Mouse (Mus musculus): ENCODE measurements around the gene Dhcr7. TPM values are rescaled to one million over a fixed set of nuclear protein-coding genes. Genes with fewer than 3 reads are reported as not detected.

Gene Dhcr7
- polyA plus RNA-seq, 1 experiment from 2014 or later, result 107 TPM

- Histone ChIP-seq H3K27me3 (ENCODE audit: low read depth, poor library complexity, severe bottlenecking) (no peaks in the 10 kb centered on the region), H3K4me3 (no peak overlapping the region), H3K36me3 (peaks cover 92% of the 10 kb centered on the region), H3K27ac (replicated peaks) (no peak overlapping the region), H3K4me1 (peaks cover 6% of the 10 kb centered on the region; the same call in 1 of the 2 replicates), H3K9me3 (replicated peaks) (no peaks in the 10 kb centered on the region)
- 92% methylated on average over 5 of the region's 5 CpGs for WGBS
- DNase-seq (ENCODE audit: low spot score), result no peak
These were observed 17.2 kb downstream of the Dhcr7 start for GRCm38 (mm10) chr7:143840121-143840520.

GRCm38 (mm10) chr7:143841301-143841700 is 18.4 kb downstream of the Dhcr7 start:
- Histone ChIP-seq H3K4me1 (no peaks in the 10 kb centered on the region), H3K9me3 (replicated peaks) (no peaks in the 10 kb centered on the region), H3K36me3 (peaks cover 100% of the 10 kb centered on the region), H3K4me3 (no peak overlapping the region), H3K27me3 (ENCODE audit: low read depth, poor library complexity, severe bottlenecking) (no peaks in the 10 kb centered on the region), H3K27ac (replicated peaks) (no peak overlapping the region)
- no peak for DNase-seq (ENCODE audit: low spot score)
- WGBS, result 94% methylated on average over 8 of the region's 8 CpGs

GRCm38 (mm10) chr7:143848127-143848767 is 25.3 kb downstream of the Dhcr7 start:
- 94% methylated on average over 5 of the region's 5 CpGs for WGBS
- H3K36me3 ChIP-seq, result peaks cover 60% of the 10 kb centered on the region
- H3K27me3 ChIP-seq (ENCODE audit: low read depth, poor library complexity, severe bottlenecking), result no peaks in the 10 kb centered on the region

GRCm38 (mm10) chr7:143848768-143849482 is 26.0 kb downstream of the Dhcr7 start:
- Histone ChIP-seq H3K27ac (replicated peaks) (no peak overlapping the region), H3K27me3 (ENCODE audit: low read depth, poor library complexity, severe bottlenecking) (no peaks in the 10 kb centered on the region), H3K4me1 (no peaks in the 10 kb centered on the region), H3K4me3 (no peak overlapping the region), H3K9me3 (replicated peaks) (no peaks in the 10 kb centered on the region), H3K36me3 (peaks cover 53% of the 10 kb centered on the region)
- DNase-seq (ENCODE audit: low spot score), result no peak
- WGBS, result 91% methylated on average over 8 of the region's 8 CpGs

More at GRCm38 (mm10) chr7:143848127-143848767, 25.3 kb downstream of the Dhcr7 start:
- Histone ChIP-seq H3K4me1 (no peaks in the 10 kb centered on the region), H3K27ac (replicated peaks) (no peak overlapping the region), H3K4me3 (no peak overlapping the region), H3K9me3 (replicated peaks) (no peaks in the 10 kb centered on the region)
- no peak for DNase-seq (ENCODE audit: low spot score)

GRCm38 (mm10) chr7:143866538-143866937 is 43.6 kb downstream of the Dhcr7 start, which contains the start of gene Gm498:
TSS of gene Gm498 (plus strand) at chr7:143866838.
- Histone ChIP-seq H3K27ac (replicated peaks) (no peak within 1 kb of the TSS), H3K4me3 (no peak within 1 kb of the TSS), H3K9me3 (replicated peaks) (no peaks in the 10 kb centered on the region), H3K27me3 (ENCODE audit: low read depth, poor library complexity, severe bottlenecking) (no peaks in the 10 kb centered on the region), H3K36me3 (no peaks in the 10 kb centered on the region), H3K4me1 (no peaks in the 10 kb centered on the region)
- WGBS, result 90% methylated on average over 2 of the region's 2 CpGs
- DNase-seq (ENCODE audit: low spot score), result no peak

GRCm38 (mm10) chr7:143868874-143869273 is 45.9 kb downstream of the Dhcr7 start:
- H3K27ac ChIP-seq (replicated peaks), result no peak overlapping the region
- DNase-seq (ENCODE audit: low spot score), result no peak
- H3K4me3 ChIP-seq, result no peak overlapping the region
- no peaks in the 10 kb centered on the region for H3K4me1 ChIP-seq
- H3K9me3 ChIP-seq (replicated peaks), result peaks cover 6% of the 10 kb centered on the region; the same call in 1 of the 2 replicates
- H3K36me3 ChIP-seq, result no peaks in the 10 kb centered on the region
- no peaks in the 10 kb centered on the region for H3K27me3 ChIP-seq (ENCODE audit: low read depth, poor library complexity, severe bottlenecking)
- 83% methylated on average over 4 of the region's 4 CpGs for WGBS

- H3K9me3 ChIP-seq (replicated peaks), result no peaks in the 10 kb centered on the region
- no peaks in the 10 kb centered on the region for H3K4me1 ChIP-seq
- 83% methylated on average over 6 of the region's 6 CpGs for WGBS
- no peak overlapping the region for H3K27ac ChIP-seq (replicated peaks)
- no peaks in the 10 kb centered on the region for H3K36me3 ChIP-seq
- H3K27me3 ChIP-seq (ENCODE audit: low read depth, poor library complexity, severe bottlenecking), result no peaks in the 10 kb centered on the region
- H3K4me3 ChIP-seq, result no peak overlapping the region
- DNase-seq (ENCODE audit: low spot score), result no peak
These were observed 60.8 kb downstream of the Dhcr7 start for GRCm38 (mm10) chr7:143883717-143884116.

- DNase-seq (ENCODE audit: low spot score), result no peak
- peaks cover 4% of the 10 kb centered on the region; the same call in 1 of the 2 replicates for H3K4me1 ChIP-seq
- WGBS, result 77% methylated on average over 2 of the region's 2 CpGs
- no peaks in the 10 kb centered on the region for H3K36me3 ChIP-seq
- H3K9me3 ChIP-seq (replicated peaks), result no peaks in the 10 kb centered on the region
- H3K27me3 ChIP-seq (ENCODE audit: low read depth, poor library complexity, severe bottlenecking), result 0 out of 2 replicates have a peak, but pooled peaks cover 9% of the 10 kb centered on the region
- no peak overlapping the region for H3K27ac ChIP-seq (replicated peaks)
- no peak overlapping the region for H3K4me3 ChIP-seq
These were observed 68.2 kb downstream of the Dhcr7 start for GRCm38 (mm10) chr7:143891146-143891545.

- Histone ChIP-seq H3K36me3 (no peaks in the 10 kb centered on the region), H3K27me3 (ENCODE audit: low read depth, poor library complexity, severe bottlenecking) (0 out of 2 replicates have a peak, but pooled peaks cover 9% of the 10 kb centered on the region), H3K4me3 (no peak overlapping the region), H3K4me1 (peaks cover 4% of the 10 kb centered on the region; the same call in 1 of the 2 replicates), H3K9me3 (replicated peaks) (no peaks in the 10 kb centered on the region), H3K27ac (replicated peaks) (no peak overlapping the region)
- 56% methylated on average over 2 of the region's 2 CpGs for WGBS
- no peak for DNase-seq (ENCODE audit: low spot score)
These were observed 69.4 kb downstream of the Dhcr7 start for GRCm38 (mm10) chr7:143892361-143892760.

Small RNA genes within 50 kb of the gene (microRNA-seq; reads per million reads assigned to microRNA genes)
- not detected for gene Gm22064

Other genes starting within 250 kb of the Dhcr7 start
- 82.0 and 86.7 TPM in 2 replicates for gene Cars, start 223.1 kb upstream of the Dhcr7 start, polyA plus RNA-seq (2016; fragmentation: Nextera tagmentation; extraction: Ambion mirVana)
- 0.29 and 0.41 TPM in 2 replicates for gene Tnfrsf26, start 194.4 kb upstream of the Dhcr7 start, polyA plus RNA-seq (2016; fragmentation: Nextera tagmentation; extraction: Ambion mirVana)
- 9.3 and 9.9 TPM in 2 replicates for gene Tnfrsf22, start 173.5 kb upstream of the Dhcr7 start, polyA plus RNA-seq (2016; fragmentation: Nextera tagmentation; extraction: Ambion mirVana)
- gene Tnfrsf23, start 137.3 kb upstream of the Dhcr7 start, polyA plus RNA-seq (2016; fragmentation: Nextera tagmentation; extraction: Ambion mirVana), result 0.30 and 0.38 TPM in 2 replicates
- 11.1 and 16.3 TPM in 2 replicates for gene Osbpl5, start 66.2 kb upstream of the Dhcr7 start, polyA plus RNA-seq (2016; fragmentation: Nextera tagmentation; extraction: Ambion mirVana)
- gene Mrgprg, start 56.2 kb upstream of the Dhcr7 start, polyA plus RNA-seq (2016; fragmentation: Nextera tagmentation; extraction: Ambion mirVana), result not detected in 2 replicates
- 1.8 and 3.3 TPM in 2 replicates for gene Mrgpre, start 38.6 kb upstream of the Dhcr7 start, polyA plus RNA-seq (2016; fragmentation: Nextera tagmentation; extraction: Ambion mirVana)
- gene Nadsyn1, start 296 bp upstream of the Dhcr7 start, polyA plus RNA-seq (2016; fragmentation: Nextera tagmentation; extraction: Ambion mirVana), result 10.3 and 10.4 TPM in 2 replicates
- not detected in 2 replicates for gene Gm498, start 43.7 kb downstream of the Dhcr7 start, polyA plus RNA-seq (2016; fragmentation: Nextera tagmentation; extraction: Ambion mirVana)
- gene Shank2, start 178.8 kb downstream of the Dhcr7 start, polyA plus RNA-seq (2016; fragmentation: Nextera tagmentation; extraction: Ambion mirVana), result 0.91 and 1.5 TPM in 2 replicates